Mouse (Mus musculus) cerebellum, postnatal 4 days (tissue): ENCODE data around the gene Gxylt2.

Experiments used
- DNase-seq, 2 experiments: peaks; one replicate each; pipeline ENCODE4 v3.0.0; 2022; ENCODE audit warnings: low spot score in 2 of 2, mixed read lengths in 1 of 2

Gene Gxylt2

GRCm38 (mm10) chr6:100848682-100849375 lies 144.3 kb downstream of the Gxylt2 start:
- DNase-seq: no peak

GRCm38 (mm10) chr6:100850671-100851081 lies 146.1 kb downstream of the Gxylt2 start:
- DNase-seq: no peak

GRCm38 (mm10) chr6:100851083-100851482 lies 146.5 kb downstream of the Gxylt2 start:
- DNase-seq: no peak
